Mouse (Mus musculus) intestine, embryonic 14.5 days (tissue): ENCODE results near the gene Ssna1. TPM values are rescaled to one million over a fixed set of nuclear protein-coding genes. Genes with fewer than 3 reads are reported as not detected.

ENCODE experiments used
- polyA plus RNA-seq: library from polyadenylated mRNA; unstranded; fragments of >200 nt; fragmentation: Nextera tagmentation; extraction: Ambion mirVana; gene quantifications from 2 replicates; pipeline ENCODE4 v1.2.1, GENCODE M21; 2014

Gene Ssna1
- polyA plus RNA-seq, 1 experiment from 2014 or later: 229 TPM

Other genes with a start within 250 kb of the Ssna1 start
- gene Nsmf, start 218.1 kb downstream of the Ssna1 start, polyA plus RNA-seq: 44.3 and 50.0 TPM in 2 replicates
- gene Entpd8, start 192.1 kb downstream of the Ssna1 start, polyA plus RNA-seq: 6.0 and 7.3 TPM in 2 replicates
- gene Noxa1, start 177.3 kb downstream of the Ssna1 start, polyA plus RNA-seq: 2.3 and 5.7 TPM in 2 replicates
- 8.2 and 13.2 TPM in 2 replicates for gene Nrarp, start 91.7 kb downstream of the Ssna1 start, polyA plus RNA-seq
- gene Tor4a, start 75.6 kb downstream of the Ssna1 start, polyA plus RNA-seq: 14.4 and 18.1 TPM in 2 replicates
- 99.1 and 107 TPM in 2 replicates for gene Nelfb, start 60.9 kb downstream of the Ssna1 start, polyA plus RNA-seq
- gene Stpg3, start 57.8 kb downstream of the Ssna1 start, polyA plus RNA-seq: 0.18 TPM in 1 of 2 replicates, not detected in the other
- 0.51 TPM in 1 of 2 replicates, not detected in the other for gene Fam166a, start 53.7 kb downstream of the Ssna1 start, polyA plus RNA-seq
- gene Tubb4b, start 47.7 kb downstream of the Ssna1 start, polyA plus RNA-seq: 524 and 576 TPM in 2 replicates
- 0.26 and 0.38 TPM in 2 replicates for gene Slc34a3, start 38.1 kb downstream of the Ssna1 start, polyA plus RNA-seq
- gene Rnf224, start 35.7 kb downstream of the Ssna1 start, polyA plus RNA-seq: not detected in 2 replicates
- 15.7 and 18.7 TPM in 2 replicates for gene Rnf208, start 30.2 kb downstream of the Ssna1 start, polyA plus RNA-seq
- 0.30 TPM in 1 of 2 replicates, not detected in the other for gene Cysrt1, start 30.0 kb downstream of the Ssna1 start, polyA plus RNA-seq
- 5.0 and 5.7 TPM in 2 replicates for gene AL732309.1, start 25.6 kb downstream of the Ssna1 start, polyA plus RNA-seq
- gene Tmem203, start 17.0 kb downstream of the Ssna1 start, polyA plus RNA-seq: 18.0 and 19.2 TPM in 2 replicates
- gene Tprn, start 9.8 kb downstream of the Ssna1 start, polyA plus RNA-seq: 6.5 and 7.8 TPM in 2 replicates
- 100 and 110 TPM in 2 replicates for gene Anapc2, start within 50 bp of the Ssna1 start, polyA plus RNA-seq
- gene Tmem210, start 15.7 kb upstream of the Ssna1 start, polyA plus RNA-seq: not detected in 2 replicates
- not detected in 2 replicates for gene Lrrc26, start 17.5 kb upstream of the Ssna1 start, polyA plus RNA-seq
- 2.1 and 2.4 TPM in 2 replicates for gene Grin1, start 46.7 kb upstream of the Ssna1 start, polyA plus RNA-seq
- 66.3 and 73.3 TPM in 2 replicates for gene Man1b1, start 59.9 kb upstream of the Ssna1 start, polyA plus RNA-seq
- 24.1 and 26.5 TPM in 2 replicates for gene Dpp7, start 83.9 kb upstream of the Ssna1 start, polyA plus RNA-seq
- 36.3 and 46.0 TPM in 2 replicates for gene Uap1l1, start 93.2 kb upstream of the Ssna1 start, polyA plus RNA-seq
- 43.2 and 47.4 TPM in 2 replicates for gene Sapcd2, start 99.9 kb upstream of the Ssna1 start, polyA plus RNA-seq
- gene Entpd2, start 123.4 kb upstream of the Ssna1 start, polyA plus RNA-seq: 5.9 and 7.4 TPM in 2 replicates
- gene Npdc1, start 126.9 kb upstream of the Ssna1 start, polyA plus RNA-seq: 42.2 and 45.4 TPM in 2 replicates
- 0.15 TPM in 1 of 2 replicates, not detected in the other for gene Fut7, start 150.8 kb upstream of the Ssna1 start, polyA plus RNA-seq
- gene Abca2, start 156.3 kb upstream of the Ssna1 start, polyA plus RNA-seq: 4.8 and 4.9 TPM in 2 replicates
- 1.8 and 2.0 TPM in 2 replicates for gene Clic3, start 184.4 kb upstream of the Ssna1 start, polyA plus RNA-seq
- gene Paxx, start 188.7 kb upstream of the Ssna1 start, polyA plus RNA-seq: 25.0 and 27.4 TPM in 2 replicates
- 6.2 and 7.9 TPM in 2 replicates for gene Ptgds, start 197.6 kb upstream of the Ssna1 start, polyA plus RNA-seq
- not detected in 2 replicates for gene Lcn12, start 221.5 kb upstream of the Ssna1 start, polyA plus RNA-seq
- 72.9 and 79.3 TPM in 2 replicates for gene Fbxw5, start 228.3 kb upstream of the Ssna1 start, polyA plus RNA-seq
- gene C8g, start 229.3 kb upstream of the Ssna1 start, polyA plus RNA-seq: 5.9 and 6.3 TPM in 2 replicates